Comparison of ENCODE assay signal across 1 mouse cellular context in genomic region chr11:70467902-70468619, GRCm38 (mm10).
TF ChIP-seq lines count a peak whose summit lies in the region.

No protein-coding gene starts in this region.

TF ChIP-seq in C2C12, 6 proteins besides CTCF, POLR2A, EP300 and RAD21:
- peak; percentile 96 for TF ChIP-seq CEBPB (IDR thresholded peaks at IDR 0.05; ENCODE audit: low read depth)
- no peak for TF ChIP-seq MAX (IDR thresholded peaks at IDR 0.05)
